Mouse (Mus musculus) megakaryocyte, embryonic 14.5 days (primary cell): ENCODE results near the gene Myd88.

Experiments
- FLI1 ChIP-seq: IDR thresholded peaks from 2 replicates; pipeline ENCODE4 v1.6.1; 2012; ENCODE audit warnings: low read length, inconsistent platforms, mixed read lengths
- GATA1 ChIP-seq: IDR thresholded peaks from 3 replicates; pipeline ENCODE4 v1.6.1; 2012; ENCODE audit warnings: mixed read lengths, low read length, inconsistent platforms, borderline replicate concordance

DNA sequence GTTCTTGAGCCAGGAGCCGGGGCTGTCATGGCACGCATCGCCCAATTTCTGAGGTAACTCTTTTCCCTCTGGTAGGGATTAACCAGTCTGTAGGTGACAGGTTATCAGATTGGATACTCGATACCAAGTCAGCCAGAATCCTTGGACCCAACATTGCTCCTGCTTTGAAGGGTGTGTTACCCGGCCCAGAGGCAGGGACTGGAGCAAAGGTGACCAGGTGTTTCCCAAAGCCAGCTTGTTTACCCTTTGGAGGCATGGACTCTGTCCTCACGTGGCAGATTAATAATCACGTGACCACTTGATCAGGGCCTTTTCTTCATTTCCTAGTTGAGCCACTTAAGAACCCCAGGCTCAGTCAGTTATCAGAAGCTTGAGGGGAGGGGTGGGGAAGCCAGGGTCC lies 1.5 kb upstream of the Myd88 start:
- no peak for TF ChIP-seq GATA1
- no peak for TF ChIP-seq FLI1
